Mouse (Mus musculus) regulatory T cell (primary cell): ENCODE measurements around the gene Dcp1b.

Experiments
- in situ Hi-C: fragments of 300-600 bp; cut with MboI, MseI; formaldehyde crosslinking; loops from one replicate; pipeline ENCODE4 v1.15.1; 2025; ENCODE audit warnings: high pct_unique_total_duplicates

Gene Dcp1b

DNA sequence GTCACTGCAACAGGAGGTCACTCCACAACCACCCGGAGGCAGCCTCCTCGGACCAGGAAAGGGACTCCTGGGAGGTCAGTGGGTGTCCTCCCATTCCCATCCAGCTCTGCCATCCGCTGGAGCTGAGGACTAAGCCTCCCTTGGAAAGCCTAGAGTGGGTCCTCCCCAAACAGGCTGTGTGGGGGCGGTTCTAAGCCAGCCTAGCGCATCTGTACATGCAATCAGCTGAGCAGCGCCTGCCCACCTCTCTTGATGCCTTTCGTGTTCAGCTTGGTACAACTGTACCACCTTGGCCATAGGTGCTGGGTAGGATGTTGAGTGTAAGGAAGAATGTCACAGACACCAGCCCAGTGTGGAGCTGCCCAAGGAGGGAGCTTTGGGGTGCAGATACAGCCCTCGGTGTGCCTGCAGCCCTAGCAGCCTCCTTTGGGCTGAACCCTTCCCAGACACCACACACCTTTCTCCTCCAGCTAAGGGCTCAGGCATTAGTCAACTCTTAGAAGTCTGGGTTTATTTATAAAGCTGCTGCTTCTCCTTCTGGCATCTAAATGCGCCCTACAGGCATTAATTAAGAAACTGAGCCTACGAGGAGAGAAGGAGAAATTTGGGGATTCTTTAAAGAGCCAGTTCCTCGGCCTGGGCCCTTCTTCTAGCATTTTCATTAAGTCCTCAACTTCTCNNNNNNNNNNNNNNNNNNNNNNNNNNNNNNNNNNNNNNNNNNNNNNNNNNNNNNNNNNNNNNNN is 54.0 kb downstream of the Dcp1b start:
- in situ Hi-C loops: loop anchor here (5.0 kb wide), 1 partner anchor 218 kb away; no protein-coding TSS in a partner anchor

DNA sequence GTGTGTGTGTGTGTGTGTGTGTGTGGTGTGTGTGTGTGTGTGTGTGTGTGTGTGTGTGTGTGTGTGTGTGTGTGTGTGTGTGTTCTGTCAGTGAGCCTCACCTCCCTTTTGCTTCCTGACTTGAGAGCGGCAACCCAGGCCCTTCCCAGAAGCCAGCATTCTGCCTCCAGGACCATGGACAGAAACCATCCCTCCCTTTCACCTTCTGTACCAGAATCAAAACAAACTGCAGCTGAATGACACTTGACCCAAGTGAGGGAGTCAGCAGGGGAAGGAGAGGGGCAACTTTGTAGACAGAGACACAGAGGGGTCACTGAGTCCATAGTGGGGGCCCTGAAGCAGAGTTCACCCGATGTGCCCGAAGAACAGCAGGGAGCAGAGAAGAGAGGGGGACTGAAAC is 58.0 kb downstream of the Dcp1b start:
- in situ Hi-C loops: no loop called here

DNA sequence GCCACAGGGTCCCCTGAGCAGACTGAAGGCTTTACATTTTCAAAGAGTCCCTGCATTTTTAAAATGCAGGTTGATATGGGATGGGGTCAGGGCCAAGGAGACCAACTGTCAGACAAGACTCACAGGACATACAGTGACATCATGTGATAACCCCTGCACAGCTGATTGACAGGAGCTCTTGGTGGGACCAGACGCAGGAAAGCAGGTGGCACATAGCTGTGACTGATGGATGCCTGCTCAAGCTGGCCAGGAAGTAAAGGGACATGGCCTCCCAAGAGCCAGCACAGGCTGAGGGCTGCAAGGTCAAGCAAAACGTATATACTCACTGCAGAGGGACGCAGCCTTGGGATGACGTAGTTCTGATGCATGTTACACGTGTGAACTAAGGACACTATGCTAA is 60.4 kb downstream of the Dcp1b start:
- in situ Hi-C loops: no loop called here

DNA sequence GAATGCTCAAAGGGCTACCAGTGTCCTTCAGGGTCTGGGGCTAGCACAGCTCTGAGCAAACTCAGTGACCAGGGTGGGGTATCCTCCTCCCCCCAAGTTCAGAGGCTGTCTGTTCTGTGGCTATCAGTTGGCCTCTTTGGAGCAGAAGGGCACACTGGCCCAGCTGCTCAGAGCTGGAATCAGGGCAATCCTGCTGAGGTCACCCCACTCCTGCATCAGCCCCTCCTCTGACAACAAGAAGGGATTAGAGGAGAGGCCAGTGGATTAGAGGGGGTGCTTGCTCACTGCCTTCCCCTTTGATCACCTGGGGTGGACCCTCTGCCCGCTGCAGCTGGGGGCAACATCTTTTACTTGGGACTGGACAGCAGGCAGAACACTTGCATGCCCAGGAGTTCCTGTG is 61.2 kb downstream of the Dcp1b start, which contains the start of gene Cacna2d4:
Gene Cacna2d4, plus strand, starts transcription at position 286 of the 400 bp plus-strand sequence.
- in situ Hi-C loops: no loop called here

DNA sequence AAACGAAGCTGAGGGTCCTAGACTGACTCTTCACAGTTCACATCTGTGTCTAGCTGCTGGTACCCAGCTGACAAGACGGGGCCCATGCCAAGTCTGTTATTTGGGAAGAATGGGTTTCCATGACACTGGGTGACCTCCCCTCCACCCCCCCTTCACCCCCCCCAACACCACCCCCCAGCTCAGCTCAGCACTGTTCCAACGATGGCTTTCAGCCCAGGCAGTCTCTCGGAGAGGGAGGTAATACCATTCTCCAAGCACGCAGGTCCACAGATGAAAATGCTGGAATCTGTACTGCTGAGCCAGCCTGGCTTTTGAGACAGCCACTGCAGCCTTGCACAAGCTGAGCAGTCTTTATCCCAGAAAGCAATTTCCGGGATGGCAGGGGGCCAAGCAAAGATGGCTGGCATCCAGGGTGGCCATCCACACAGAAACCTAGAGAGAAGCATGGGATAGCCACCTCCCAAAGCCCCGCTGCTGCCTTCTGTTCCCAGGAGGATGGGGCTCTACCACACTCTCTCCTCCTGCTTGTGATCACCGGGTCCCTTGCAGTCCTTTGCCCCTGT is 62.5 kb downstream of the Dcp1b start:
- in situ Hi-C loops: no loop called here

DNA sequence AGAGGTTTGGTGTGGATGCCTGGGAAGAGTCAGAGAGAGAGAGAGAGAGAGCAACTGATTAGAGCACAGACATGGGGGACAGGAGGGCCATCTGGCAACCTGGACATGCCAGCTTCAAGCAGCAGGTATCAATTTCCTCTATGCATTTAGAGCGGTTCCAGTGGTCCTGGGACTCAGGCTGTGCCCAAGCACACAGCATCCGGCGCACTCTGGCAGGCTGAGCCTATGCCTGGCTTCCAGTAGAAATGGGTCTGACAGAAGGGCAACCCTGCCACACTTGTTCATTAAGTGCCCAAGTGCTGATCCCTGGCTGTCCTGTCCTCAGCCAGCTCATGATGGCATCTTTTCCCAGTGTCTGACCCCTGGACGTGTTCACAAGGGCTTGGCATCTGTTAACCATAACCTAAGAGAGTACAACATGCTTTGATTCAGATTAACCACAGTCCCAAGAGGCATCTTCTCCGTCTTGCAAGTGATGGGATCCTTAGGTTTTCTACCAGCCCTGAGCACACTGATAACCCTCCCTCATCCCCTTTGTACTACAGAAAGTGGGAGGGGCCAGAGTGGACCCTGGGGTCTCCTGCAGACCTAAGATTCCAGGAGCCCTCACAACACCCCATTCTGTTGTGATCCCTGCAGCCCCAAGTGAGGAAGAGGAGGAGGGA is 64.4 kb downstream of the Dcp1b start:
- in situ Hi-C loops: no loop called here

DNA sequence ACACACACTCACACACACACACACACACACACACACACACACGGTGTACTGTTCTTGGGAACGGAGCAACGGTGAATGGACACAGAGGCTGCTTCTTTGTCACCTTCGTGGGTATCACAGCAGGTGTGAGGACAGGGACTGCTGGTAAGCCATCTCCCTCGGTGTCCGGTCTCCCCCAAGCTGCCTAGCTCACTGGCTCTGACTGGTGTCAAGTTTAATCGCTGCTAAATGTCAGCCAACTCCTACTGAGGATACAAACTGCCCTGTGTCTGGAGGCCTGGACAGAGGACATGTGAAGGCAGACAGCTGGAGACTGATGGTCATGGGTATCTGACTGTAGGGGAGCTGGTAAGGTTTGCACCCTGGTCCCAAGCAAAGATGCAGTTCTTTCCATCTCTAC is 65.2 kb downstream of the Dcp1b start:
- in situ Hi-C loops: no loop called here

DNA sequence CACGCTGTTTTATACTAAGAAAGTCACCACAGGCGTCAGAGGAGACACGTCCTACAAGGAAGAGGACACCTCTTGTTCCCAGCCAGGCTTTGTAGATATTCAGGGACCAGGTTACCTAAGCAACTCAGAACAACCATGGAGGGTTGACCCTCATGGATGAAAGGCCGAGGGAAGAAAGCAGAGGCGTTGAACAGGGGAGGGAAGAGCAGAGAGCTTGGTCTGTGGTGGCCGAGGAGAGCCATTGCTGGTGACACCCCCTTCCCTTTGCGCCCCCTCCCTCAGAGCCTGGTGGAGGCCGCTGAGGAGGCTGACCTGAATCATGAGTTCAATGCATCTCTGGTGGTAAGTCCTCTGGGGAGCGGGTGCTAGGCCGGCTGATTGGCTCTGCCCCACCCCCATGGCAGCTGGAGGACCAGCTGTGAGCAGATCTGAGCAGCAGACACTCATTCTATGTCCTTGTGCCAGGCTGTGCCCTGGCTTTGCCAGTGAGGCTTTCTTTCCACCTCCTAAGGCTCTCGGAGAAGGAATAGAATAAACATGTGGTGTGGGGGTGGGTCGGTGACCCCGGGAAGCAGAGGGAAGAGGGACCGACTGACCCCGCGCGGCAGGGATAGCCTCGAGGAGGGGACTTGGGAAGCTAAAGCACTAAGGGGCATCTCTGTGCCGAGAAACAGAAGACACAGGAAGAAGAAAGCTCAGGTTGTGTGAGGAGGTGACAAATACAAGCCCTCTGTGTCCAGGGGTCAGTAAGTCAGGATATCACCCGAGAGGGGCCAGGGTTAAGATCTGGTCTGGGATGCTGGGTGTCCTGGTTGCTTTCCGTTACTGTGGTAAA is 66.0 kb downstream of the Dcp1b start:
- in situ Hi-C loops: no loop called here

DNA sequence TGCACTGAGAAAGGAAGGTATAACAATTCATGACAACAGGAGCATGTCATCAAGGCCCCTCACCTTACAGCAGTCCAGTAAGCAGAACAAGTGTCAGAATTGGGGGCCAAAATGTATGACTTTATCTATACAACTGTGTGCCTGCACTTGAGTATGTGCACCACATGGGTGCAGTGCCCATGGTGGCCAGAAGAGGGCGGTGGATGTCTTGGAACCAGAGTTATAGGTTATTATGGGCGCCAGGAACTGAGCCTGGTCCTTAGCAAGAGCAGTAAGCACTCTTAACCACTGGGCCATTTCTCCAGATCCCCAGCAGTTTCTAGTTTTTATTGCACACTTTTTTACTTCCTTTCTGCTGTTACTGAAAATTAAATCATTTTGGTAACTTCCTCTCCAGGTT is 71.0 kb downstream of the Dcp1b start:
- in situ Hi-C loops: no loop called here

DNA sequence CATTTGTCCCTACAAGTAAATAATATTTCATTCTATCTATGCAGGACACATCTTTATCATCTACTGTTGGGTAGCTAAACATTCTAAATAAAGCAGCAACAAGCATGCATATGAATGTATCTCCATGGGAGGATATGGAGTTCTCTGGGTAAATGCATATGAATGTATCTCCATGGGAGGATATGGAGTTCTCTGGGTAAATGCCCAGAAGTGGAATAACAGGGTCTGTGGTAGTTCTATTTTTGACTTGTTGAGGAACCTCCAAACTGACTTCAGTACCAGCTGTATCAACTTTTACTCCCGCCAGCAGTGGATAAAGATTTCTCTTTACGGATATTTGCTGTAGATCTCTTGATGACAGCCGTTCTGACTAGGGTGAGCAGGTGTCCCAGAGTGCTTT is 73.5 kb downstream of the Dcp1b start:
- in situ Hi-C loops: no loop called here

DNA sequence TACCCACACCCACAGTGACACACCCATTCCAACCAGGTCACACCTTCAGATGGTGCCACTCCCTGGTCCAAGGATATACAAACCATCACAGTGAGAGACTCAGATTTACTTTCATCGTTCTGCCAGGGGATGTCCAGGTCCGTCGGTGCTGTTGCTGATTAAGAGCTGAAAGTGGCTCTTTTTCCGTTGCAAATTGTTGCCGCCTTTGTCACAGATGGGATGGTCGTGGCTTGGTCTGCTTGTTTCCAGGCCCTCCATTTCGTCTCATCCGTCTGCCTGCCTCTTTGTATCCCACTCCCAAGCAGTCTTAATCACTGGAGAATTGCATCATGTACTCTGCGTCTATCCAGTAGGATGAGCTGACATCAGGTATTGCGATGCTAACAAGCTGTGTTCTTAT is 74.7 kb downstream of the Dcp1b start:
- in situ Hi-C loops: loop anchor here (10.0 kb wide), 1 partner anchor 495 kb away; no protein-coding TSS in a partner anchor

DNA sequence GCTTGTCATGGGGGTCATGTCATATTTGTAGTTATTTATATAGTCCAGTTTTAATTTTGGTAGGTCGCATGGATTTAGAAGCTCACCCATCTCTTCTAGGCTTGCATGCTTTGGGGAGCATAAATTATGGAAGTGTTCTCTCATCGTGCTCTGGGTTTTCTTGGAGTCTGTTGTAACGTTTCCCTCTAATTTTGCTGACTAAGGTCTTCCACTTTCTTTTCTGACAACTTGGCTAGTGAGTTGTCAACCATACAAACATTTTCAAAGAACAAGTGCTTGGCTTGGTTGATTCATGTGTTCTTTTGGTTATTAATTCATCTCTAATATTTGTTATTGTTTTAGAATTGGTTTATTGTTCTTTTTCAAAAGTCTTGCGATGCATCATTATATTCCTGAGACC is 76.7 kb downstream of the Dcp1b start:
- in situ Hi-C loops: loop anchor here (10.0 kb wide), 1 partner anchor 497 kb away; no protein-coding TSS in a partner anchor
